Mouse (Mus musculus) heart, adult 2 months (tissue): ENCODE data around the gene Car14.

Experiments
- CTCF ChIP-seq: fragments of 200-600 bp; IDR thresholded peaks from 2 replicates; pipeline ENCODE4 v1.8.1; 2022; ENCODE audit warnings: antibody characterized with exemption, mild to moderate bottlenecking, moderate library complexity
- EP300 ChIP-seq: fragments of 200-500 bp; IDR thresholded peaks from 2 replicates; pipeline ENCODE4 v1.6.1; 2011; ENCODE audit warnings: low read depth, low read length, control low read depth; ENCODE audit not compliant: insufficient read depth
- POLR2A ChIP-seq: fragments of 200-500 bp; IDR thresholded peaks from 2 replicates; pipeline ENCODE4 v1.6.1; 2011; ENCODE audit warnings: mild to moderate bottlenecking, low read depth, low read length, control low read depth; ENCODE audit not compliant: insufficient read depth

DNA sequence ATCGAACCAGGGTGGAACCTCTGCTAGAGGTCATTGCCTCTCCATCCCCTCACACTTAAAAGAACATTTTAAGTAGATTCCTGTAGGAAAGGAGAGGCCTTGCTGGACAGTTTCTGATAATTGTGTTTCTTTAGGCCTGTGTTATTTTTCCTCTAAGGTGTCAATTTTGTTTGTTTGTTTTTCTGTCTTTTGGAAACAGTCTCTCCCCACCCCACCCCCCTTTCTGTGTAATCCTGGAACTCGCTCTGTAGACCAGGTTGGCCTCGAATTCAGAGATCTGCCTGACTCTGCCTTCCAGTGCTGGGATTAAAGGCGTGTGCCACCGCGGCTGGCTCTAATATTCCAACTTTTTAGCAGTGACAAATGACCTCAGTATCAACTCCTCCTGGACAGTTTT is 23.8 kb upstream of the Car14 start:
- TF ChIP-seq CTCF (no peak), POLR2A (no peak), EP300 (no peak)
